Mouse (Mus musculus) ES-E14 (cell line): Measurements from ENCODE around the gene Gpr62.

Experiments
- CHD2 ChIP-seq: IDR thresholded peaks from 2 replicates; pipeline ENCODE4 v1.6.1; 2014; ENCODE audit warnings: mild to moderate bottlenecking, low read depth, low read length, inconsistent platforms
- HCFC1 ChIP-seq: IDR thresholded peaks from 2 replicates; pipeline ENCODE4 v1.6.1; 2012; ENCODE audit warnings: low read length, inconsistent platforms, borderline replicate concordance; ENCODE audit not compliant: insufficient read depth

DNA sequence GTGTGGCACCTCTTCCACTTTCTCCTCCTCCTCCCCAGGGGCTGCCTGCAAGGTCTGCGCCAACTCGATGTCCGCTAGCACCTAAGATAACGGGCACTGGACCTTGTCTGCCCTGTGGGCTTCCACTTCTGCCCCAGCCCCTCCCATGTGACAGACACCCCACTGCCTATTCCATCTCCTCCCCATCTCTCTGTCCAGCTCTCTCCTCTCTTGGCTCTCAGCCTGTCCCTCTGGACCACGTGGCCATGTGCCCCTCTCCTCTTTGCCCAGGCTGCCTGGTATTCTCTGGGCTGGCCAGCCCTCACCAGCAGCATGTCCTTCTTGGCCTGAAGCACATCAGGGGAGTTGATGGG, 8.0 kb upstream of the Gpr62 start:
- TF ChIP-seq CHD2 (no peak), HCFC1 (no peak)
